Mouse (Mus musculus) embryo, embryonic 10 days (tissue): ENCODE measurements around the gene Tcaf1.
A peak's percentile ranks its signal among the peaks of the same experiment; 100 is the strongest.

ENCODE experiments used
- DNase-seq: peaks from one replicate; pipeline ENCODE4 v3.0.0-alpha.2; 2015; ENCODE audit warnings: low spot score

The Tcaf1 gene

GRCm38 (mm10) chr6:42709291-42710211 is at the start of gene Tcaf1:
Gene Tcaf1, minus strand, starts transcription at chr6:42710088.
- DNase-seq = peak; percentile 91

- no peak for DNase-seq
Observed at GRCm38 (mm10) chr6:42756104-42756503, 46.2 kb upstream of the Tcaf1 start, which contains the start of gene Olfr38. Gene Olfr38, plus strand, starts transcription at chr6:42756404.

GRCm38 (mm10) chr6:42747846-42748245 is 38.0 kb upstream of the Tcaf1 start:
- DNase-seq = no peak

- DNase-seq = no peak
Observed at GRCm38 (mm10) chr6:42742303-42742702, 32.4 kb upstream of the Tcaf1 start.

GRCm38 (mm10) chr6:42739071-42739470 is 29.2 kb upstream of the Tcaf1 start, which contains the start of gene Olfr453:
Gene Olfr453, plus strand, starts transcription at chr6:42739371.
- no peak for DNase-seq

GRCm38 (mm10) chr6:42717973-42718372 is 8.1 kb upstream of the Tcaf1 start:
- no peak for DNase-seq

- no peak for DNase-seq
Observed at GRCm38 (mm10) chr6:42714668-42715067, 4.8 kb upstream of the Tcaf1 start.

- peak; percentile 87 for DNase-seq
Observed at GRCm38 (mm10) chr6:42692517-42693190, 17.2 kb downstream of the Tcaf1 start.

- peak; percentile 77 for DNase-seq
Observed at GRCm38 (mm10) chr6:42692154-42692516, 17.8 kb downstream of the Tcaf1 start.

- no peak for DNase-seq
Observed at GRCm38 (mm10) chr6:42689761-42690160, 20.1 kb downstream of the Tcaf1 start.

GRCm38 (mm10) chr6:42687907-42688306 is 22.0 kb downstream of the Tcaf1 start:
- DNase-seq = no peak

GRCm38 (mm10) chr6:42680077-42680476 is 29.8 kb downstream of the Tcaf1 start:
- no peak for DNase-seq

- DNase-seq = no peak
Observed at GRCm38 (mm10) chr6:42676011-42676410, 33.9 kb downstream of the Tcaf1 start.

- DNase-seq = no peak
Observed at GRCm38 (mm10) chr6:42671767-42672166, 38.1 kb downstream of the Tcaf1 start.

GRCm38 (mm10) chr6:42667722-42668121 is 42.2 kb downstream of the Tcaf1 start:
- no peak for DNase-seq

- no peak for DNase-seq
Observed at GRCm38 (mm10) chr6:42661739-42662138, 48.1 kb downstream of the Tcaf1 start.

- peak; percentile 88 for DNase-seq
Observed at GRCm38 (mm10) chr6:42644912-42645549, 64.9 kb downstream of the Tcaf1 start, which contains the start of gene Tcaf2. Gene Tcaf2, minus strand, starts transcription at chr6:42645254.

GRCm38 (mm10) chr6:42634393-42634792 is 75.5 kb downstream of the Tcaf1 start:
- DNase-seq = no peak

GRCm38 (mm10) chr6:42631395-42631794 is 78.5 kb downstream of the Tcaf1 start:
- DNase-seq = no peak
